Mouse (Mus musculus): Measurements from ENCODE around the gene Srbd1.

Gene Srbd1

GRCm38 (mm10) chr17:86145079-86145951 lies at the start of gene Srbd1:
Gene Srbd1, minus strand, starts transcription at chr17:86145175.
- DNase-seq (ENCODE audit: low read depth), result no peak

GRCm38 (mm10) chr17:86193979-86194378 lies 49.0 kb upstream of the Srbd1 start:
- no peak for DNase-seq (ENCODE audit: low read depth)

GRCm38 (mm10) chr17:86187777-86188176 lies 42.8 kb upstream of the Srbd1 start:
- DNase-seq (ENCODE audit: low read depth), result no peak

DNA sequence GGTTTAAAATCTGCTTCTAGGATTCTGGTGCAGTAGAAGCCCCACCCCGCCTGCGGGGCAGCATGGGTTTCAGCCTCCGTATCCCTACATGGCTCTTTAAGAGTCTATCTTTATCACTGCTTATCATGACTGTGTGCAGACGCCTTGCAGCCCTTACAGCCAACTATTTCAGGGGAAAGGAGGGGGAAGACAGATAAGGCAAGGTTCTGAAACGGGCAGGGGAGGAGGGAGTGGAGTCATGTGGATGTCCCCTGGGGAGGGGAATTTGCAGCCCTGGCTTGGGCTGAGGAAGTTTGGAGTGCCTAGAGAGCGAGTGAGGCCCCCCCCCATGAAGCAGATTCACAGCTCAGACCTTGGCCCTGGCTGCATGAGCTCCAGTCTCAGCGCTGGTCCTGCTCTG lies 40.6 kb upstream of the Srbd1 start:
- DNase-seq (ENCODE audit: low read depth), result no peak

GRCm38 (mm10) chr17:86184552-86185209 lies 39.7 kb upstream of the Srbd1 start:
- no peak for DNase-seq (ENCODE audit: low read depth)

GRCm38 (mm10) chr17:86183788-86184187 lies 38.8 kb upstream of the Srbd1 start:
- no peak for DNase-seq (ENCODE audit: low read depth)

- DNase-seq (ENCODE audit: low read depth), result no peak
Measured at GRCm38 (mm10) chr17:86176722-86177121, 31.7 kb upstream of the Srbd1 start.

DNA sequence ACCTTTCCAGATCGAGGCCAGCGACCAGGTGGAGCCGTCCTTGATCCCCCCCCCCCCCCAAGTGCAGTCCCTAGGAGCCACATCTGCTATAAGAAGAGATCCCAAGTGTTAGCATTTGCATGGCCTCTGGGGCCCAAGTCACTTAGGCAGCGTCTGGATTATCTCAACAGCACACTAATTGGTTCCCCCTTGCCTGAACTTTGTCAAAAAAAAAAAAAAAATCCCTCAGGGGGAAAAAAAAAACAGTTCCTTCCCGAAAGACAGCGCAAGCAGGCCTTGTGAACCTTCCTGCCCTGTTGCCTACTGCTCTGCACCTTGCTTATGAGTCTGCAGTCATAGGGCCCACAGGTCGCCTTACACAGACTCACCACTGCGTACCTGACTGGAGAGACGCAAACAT lies 30.5 kb upstream of the Srbd1 start:
- no peak for DNase-seq (ENCODE audit: low read depth)

DNA sequence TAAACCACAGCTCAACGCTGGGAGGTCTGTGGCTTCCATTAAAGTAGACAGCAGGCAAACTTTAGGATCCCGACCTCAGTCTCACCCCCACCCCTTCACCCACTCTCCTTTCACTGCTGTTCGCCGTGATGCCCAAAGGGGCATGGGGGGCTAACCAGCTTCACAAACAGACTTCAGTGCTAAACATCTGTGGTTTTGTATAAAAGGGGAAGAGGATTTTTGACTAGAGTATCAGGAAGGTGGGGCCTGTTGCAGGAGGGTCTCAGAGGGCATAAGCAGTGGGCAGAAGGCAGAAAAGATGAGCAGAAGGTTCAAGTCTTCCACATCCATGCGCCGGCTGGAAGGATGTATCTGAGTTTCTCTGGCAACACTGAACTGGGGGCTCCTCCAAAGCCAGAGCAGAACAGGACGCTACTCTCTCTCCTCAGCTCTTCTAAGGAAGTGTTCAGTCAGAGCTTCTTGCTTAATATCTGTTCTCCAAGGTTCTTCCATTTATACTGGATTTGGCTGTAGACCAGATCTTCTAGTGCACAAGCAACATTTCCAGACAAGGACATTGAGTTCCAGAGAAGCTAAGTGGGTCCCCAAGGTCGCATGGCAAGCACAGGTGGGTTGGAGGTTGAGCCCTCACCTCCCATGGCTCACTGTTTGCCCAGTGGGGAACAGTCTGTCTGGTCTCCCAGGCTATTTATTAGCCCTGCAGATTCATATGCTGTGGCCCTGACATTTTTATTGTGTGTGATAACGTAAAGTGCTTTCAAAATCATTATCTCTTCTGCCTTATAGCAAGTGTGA lies 25.4 kb upstream of the Srbd1 start:
- no peak for DNase-seq (ENCODE audit: low read depth)

- DNase-seq (ENCODE audit: low read depth), result no peak
Measured at GRCm38 (mm10) chr17:86169092-86169491, 24.1 kb upstream of the Srbd1 start.

GRCm38 (mm10) chr17:86168231-86168981 lies 23.4 kb upstream of the Srbd1 start:
- DNase-seq (ENCODE audit: low read depth), result no peak

- peak; percentile 61 for DNase-seq (ENCODE audit: low read depth)
Measured at GRCm38 (mm10) chr17:86167320-86168230, 22.6 kb upstream of the Srbd1 start, which contains the start of gene Prkce. Gene Prkce, plus strand, starts transcription at chr17:86167785.

GRCm38 (mm10) chr17:86166567-86167319 lies 21.8 kb upstream of the Srbd1 start:
- DNase-seq (ENCODE audit: low read depth), result peak; percentile 54

DNA sequence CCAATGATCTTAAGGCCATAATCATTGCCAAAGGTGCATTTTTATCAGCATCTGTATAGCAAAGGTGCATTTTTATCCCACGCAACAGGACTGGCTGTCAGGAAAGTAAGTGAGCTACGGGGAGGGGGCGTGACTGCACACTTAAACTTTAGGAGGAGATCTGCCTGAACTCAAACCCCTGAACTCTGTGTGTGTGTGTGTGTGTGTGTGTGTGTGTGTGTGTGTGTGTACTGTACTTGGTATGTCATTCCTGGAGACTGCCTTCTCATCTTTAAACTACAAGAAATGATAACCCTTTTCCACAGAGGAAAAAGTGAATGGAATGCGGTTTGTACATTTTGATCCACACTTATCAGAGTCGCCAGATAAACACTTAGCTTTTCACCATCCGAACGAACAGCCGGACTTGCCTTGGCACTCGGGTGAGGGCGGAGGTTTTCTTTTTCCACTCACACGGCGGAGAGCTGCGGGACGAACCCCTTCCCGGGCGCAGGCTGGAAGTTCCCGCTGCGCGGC lies 21.1 kb upstream of the Srbd1 start:
- DNase-seq (ENCODE audit: low read depth), result no peak

DNA sequence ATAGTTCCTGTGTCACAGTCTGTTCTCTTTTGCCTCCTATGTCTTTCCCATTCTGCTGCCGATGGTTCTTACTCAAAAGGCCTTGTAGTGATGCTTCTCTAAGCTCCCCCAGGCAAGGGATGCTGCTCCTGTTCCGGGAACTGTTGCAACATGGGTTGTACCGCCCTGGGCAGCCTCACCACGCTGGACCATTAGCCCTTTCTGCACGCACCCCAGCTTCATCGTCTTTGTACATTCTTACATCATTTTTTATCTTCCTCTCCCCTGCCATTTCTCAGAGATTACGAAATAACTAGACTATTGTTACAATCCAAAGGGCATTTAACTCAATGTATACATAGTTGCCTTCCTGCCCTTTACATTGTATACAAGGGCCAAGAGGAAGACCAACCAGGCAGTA lies 19.4 kb upstream of the Srbd1 start:
- DNase-seq (ENCODE audit: low read depth), result no peak

GRCm38 (mm10) chr17:86162672-86163071 lies 17.7 kb upstream of the Srbd1 start:
- DNase-seq (ENCODE audit: low read depth), result no peak

- DNase-seq (ENCODE audit: low read depth), result no peak
Measured at GRCm38 (mm10) chr17:86156999-86157398, 12.0 kb upstream of the Srbd1 start.

GRCm38 (mm10) chr17:86150867-86151348 lies 5.9 kb upstream of the Srbd1 start:
- peak; percentile 85 for DNase-seq (ENCODE audit: low read depth)

DNA sequence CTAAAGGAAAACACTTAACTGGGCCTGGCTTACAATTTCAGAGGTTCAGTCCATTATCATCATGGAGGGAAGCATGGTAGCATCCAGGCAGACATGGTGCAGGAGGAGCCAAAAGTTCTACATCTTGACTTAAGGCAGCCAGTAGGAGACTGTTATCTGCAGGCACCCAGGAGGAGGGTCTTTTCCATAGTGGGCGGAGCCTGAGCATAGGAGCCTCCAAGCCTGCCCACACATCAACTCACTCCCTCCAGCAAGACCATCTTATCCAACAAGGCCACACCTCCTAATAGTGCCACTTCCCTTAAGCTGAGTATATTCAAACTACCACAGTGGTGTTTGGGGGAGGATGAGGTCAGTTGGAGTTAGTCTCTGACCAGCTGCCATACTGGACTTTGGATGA lies 4.8 kb upstream of the Srbd1 start:
- DNase-seq (ENCODE audit: low read depth), result no peak

All from fibroblast of lung, adult 2 months (primary cell).